Mouse (Mus musculus): Measurements from ENCODE around the gene Nemp1. TPM values are rescaled to one million over a fixed set of nuclear protein-coding genes. Genes with fewer than 3 reads are reported as not detected.
"Not testable (repeated sequence)": the region's sequence is repeated elsewhere in the genome, so short reads cannot be mapped to it uniquely, and the experiment has no call there.

The Nemp1 gene
- polyA plus RNA-seq, 1 experiment from 2014 or later = 5.6 TPM

- H3K4me3 ChIP-seq (ENCODE audit: low read depth, low read length) = peak within 1 kb of the TSS; percentile 78
- H3K9ac ChIP-seq (replicated peaks) = peak within 1 kb of the TSS; percentile 94
- DNase-seq = peak; percentile 86
- WGBS (ENCODE audit: insufficient replicate concordance) = 1% methylated on average over 37 of the region's 37 CpGs
- H3K36me3 ChIP-seq (replicated peaks; ENCODE audit: insufficient read depth, low read length) = peaks cover 5% of the 10 kb centered on the region
- ATAC-seq = peak; percentile 75
- no peaks in the 10 kb centered on the region for H3K9me3 ChIP-seq (ENCODE audit: low read length)
- no peak for TF ChIP-seq CTCF (IDR thresholded peaks at IDR 0.05; ENCODE audit: low read depth)
- no peak for TF ChIP-seq EP300 (IDR thresholded peaks at IDR 0.05; ENCODE audit: low read depth)
- H3K27me3 ChIP-seq (ENCODE audit: insufficient read depth, low read length) = no peaks in the 10 kb centered on the region
- peaks cover 18% of the 10 kb centered on the region for H3K4me1 ChIP-seq (ENCODE audit: insufficient read depth)
- H3K27ac ChIP-seq (ENCODE audit: low read depth) = peak within 1 kb of the TSS; percentile 98
- H3K4me2 ChIP-seq (ENCODE audit: low read depth, low read length) = peak within 1 kb of the TSS; percentile 89
Measured at GRCm38 (mm10) chr10:127642772-127643552, 23.7 kb upstream of the Nemp1 start, which contains the start of gene Stat6. TSS of gene Stat6 (plus strand) at chr10:127642986.

- WGBS (ENCODE audit: insufficient replicate concordance) = under 1% methylated on average over 25 of the region's 25 CpGs
- ATAC-seq = peak; percentile 35
- H3K4me2 ChIP-seq (ENCODE audit: low read depth, low read length) = peak overlapping the region; percentile 89
Measured at GRCm38 (mm10) chr10:127643553-127644238, 23.0 kb upstream of the Nemp1 start.

GRCm38 (mm10) chr10:127645791-127646190 lies 20.9 kb upstream of the Nemp1 start:
- Histone ChIP-seq H3K4me1 (ENCODE audit: insufficient read depth) (peaks cover 18% of the 10 kb centered on the region), H3K27me3 (ENCODE audit: insufficient read depth, low read length) (no peaks in the 10 kb centered on the region), H3K4me2 (ENCODE audit: low read depth, low read length) (no peak overlapping the region), H3K9me3 (ENCODE audit: low read length) (no peaks in the 10 kb centered on the region), H3K36me3 (replicated peaks; ENCODE audit: insufficient read depth, low read length) (peaks cover 21% of the 10 kb centered on the region), H3K27ac (ENCODE audit: low read depth) (no peak overlapping the region), H3K4me3 (ENCODE audit: low read depth, low read length) (no peak overlapping the region), H3K9ac (replicated peaks) (no peak overlapping the region)
- WGBS (ENCODE audit: insufficient replicate concordance) = 65% methylated on average over 2 of the region's 2 CpGs
- DNase-seq (no peak), ATAC-seq (no peak)
- TF ChIP-seq EP300 (IDR thresholded peaks at IDR 0.05; ENCODE audit: low read depth) (no peak), CTCF (IDR thresholded peaks at IDR 0.05; ENCODE audit: low read depth) (no peak)

More at GRCm38 (mm10) chr10:127643553-127644238, 23.0 kb upstream of the Nemp1 start:
- Histone ChIP-seq H3K27me3 (ENCODE audit: insufficient read depth, low read length) (no peaks in the 10 kb centered on the region), H3K36me3 (replicated peaks; ENCODE audit: insufficient read depth, low read length) (peaks cover 12% of the 10 kb centered on the region), H3K9ac (replicated peaks) (peak overlapping the region; percentile 94), H3K27ac (ENCODE audit: low read depth) (peak overlapping the region; percentile 98), H3K4me3 (ENCODE audit: low read depth, low read length) (peak overlapping the region; percentile 78), H3K4me1 (ENCODE audit: insufficient read depth) (peaks cover 18% of the 10 kb centered on the region), H3K9me3 (ENCODE audit: low read length) (no peaks in the 10 kb centered on the region)
- TF ChIP-seq CTCF (IDR thresholded peaks at IDR 0.05; ENCODE audit: low read depth) = no peak
- no peak for TF ChIP-seq EP300 (IDR thresholded peaks at IDR 0.05; ENCODE audit: low read depth)
- DNase-seq = peak; percentile 83

- no peak overlapping the region for H3K4me3 ChIP-seq (ENCODE audit: low read depth, low read length)
- ATAC-seq (no peak), DNase-seq (no peak)
- H3K27ac ChIP-seq (ENCODE audit: low read depth) = 0 out of 2 replicates have a peak overlapping the region, but pooled peaks have one; percentile 16
- WGBS (ENCODE audit: insufficient replicate concordance) = 75% methylated on average over 21 of the region's 21 CpGs
- H3K4me2 ChIP-seq (ENCODE audit: low read depth, low read length) = no peak overlapping the region
- H3K27me3 ChIP-seq (ENCODE audit: insufficient read depth, low read length) = no peaks in the 10 kb centered on the region
- no peaks in the 10 kb centered on the region for H3K9me3 ChIP-seq (ENCODE audit: low read length)
- peaks cover 68% of the 10 kb centered on the region for H3K36me3 ChIP-seq (replicated peaks; ENCODE audit: insufficient read depth, low read length)
- no peaks in the 10 kb centered on the region for H3K4me1 ChIP-seq (ENCODE audit: insufficient read depth)
- H3K9ac ChIP-seq (replicated peaks) = no peak overlapping the region
- no peak for TF ChIP-seq CTCF (IDR thresholded peaks at IDR 0.05; ENCODE audit: low read depth)
- no peak for TF ChIP-seq EP300 (IDR thresholded peaks at IDR 0.05; ENCODE audit: low read depth)
Measured at GRCm38 (mm10) chr10:127652906-127653638, 13.6 kb upstream of the Nemp1 start.

- no peaks in the 10 kb centered on the region for H3K9me3 ChIP-seq (ENCODE audit: low read length)
- peaks cover 68% of the 10 kb centered on the region for H3K36me3 ChIP-seq (replicated peaks; ENCODE audit: insufficient read depth, low read length)
- 54% methylated on average over 16 of the region's 16 CpGs for WGBS (ENCODE audit: insufficient replicate concordance)
- no peak for ATAC-seq
- H3K9ac ChIP-seq (replicated peaks) = no peak overlapping the region
- H3K4me1 ChIP-seq (ENCODE audit: insufficient read depth) = no peaks in the 10 kb centered on the region
- TF ChIP-seq CTCF (IDR thresholded peaks at IDR 0.05; ENCODE audit: low read depth) (no peak), EP300 (IDR thresholded peaks at IDR 0.05; ENCODE audit: low read depth) (no peak)
- no peak overlapping the region for H3K27ac ChIP-seq (ENCODE audit: low read depth)
- no peaks in the 10 kb centered on the region for H3K27me3 ChIP-seq (ENCODE audit: insufficient read depth, low read length)
- no peak overlapping the region for H3K4me2 ChIP-seq (ENCODE audit: low read depth, low read length)
- DNase-seq = no peak
- no peak overlapping the region for H3K4me3 ChIP-seq (ENCODE audit: low read depth, low read length)
Measured at GRCm38 (mm10) chr10:127654970-127655579, 11.6 kb upstream of the Nemp1 start.

- H3K4me1 ChIP-seq (ENCODE audit: insufficient read depth) = peaks cover 16% of the 10 kb centered on the region
- not testable (repeated sequence) for H3K4me3 ChIP-seq (ENCODE audit: low read depth, low read length); H3K9me3 ChIP-seq (ENCODE audit: low read length); H3K27me3 ChIP-seq (ENCODE audit: insufficient read depth, low read length); DNase-seq; H3K9ac ChIP-seq (replicated peaks); H3K27ac ChIP-seq (ENCODE audit: low read depth); H3K4me2 ChIP-seq (ENCODE audit: low read depth, low read length); ATAC-seq
- WGBS (ENCODE audit: insufficient replicate concordance) = 66% methylated on average over 6 of the region's 6 CpGs
- peaks cover 53% of the 10 kb centered on the region for H3K36me3 ChIP-seq (replicated peaks; ENCODE audit: insufficient read depth, low read length)
Measured at GRCm38 (mm10) chr10:127657617-127658016, 9.1 kb upstream of the Nemp1 start.

Measured in liver, postnatal 0 days (tissue).